Mouse (Mus musculus) hindbrain, embryonic 14.5 days (tissue): ENCODE data around the gene Olfr1120. TPM values are rescaled to one million over a fixed set of nuclear protein-coding genes. Genes with fewer than 3 reads are reported as not detected.
"Not testable (repeated sequence)": the region's sequence is repeated elsewhere in the genome, so short reads cannot be mapped to it uniquely, and the experiment has no call there.

Source experiments
- ATAC-seq: fragments of 200-750 bp; cut with Nextera tagmentation; 2 replicates; pipeline ENCODE4 v1.8.0; 2017; ENCODE audit warnings: moderate number of reproducible peaks, mild to moderate bottlenecking, moderate TSS enrichment, moderate library complexity; ENCODE audit not compliant: low FRiP score
- DNase-seq: peaks from one replicate; pipeline ENCODE4 v3.0.0-alpha.2; 2015; ENCODE audit warnings: low spot score
- H3K27ac ChIP-seq: fragments of 300-500 bp; sonication (generic); 2 replicates; pipeline ENCODE4 v1.5.1; 2014; ENCODE audit warnings: mild to moderate bottlenecking, moderate library complexity
- H3K27me3 ChIP-seq: fragments of 300-500 bp; sonication (generic); 2 replicates; pipeline ENCODE4 v1.6.1; 2014; ENCODE audit warnings: mild to moderate bottlenecking, low read length, mixed read lengths; ENCODE audit not compliant: control insufficient read depth, insufficient read depth
- H3K36me3 ChIP-seq: fragments of 300-500 bp; sonication (generic); replicated peaks from 2 replicates; pipeline ENCODE4 v1.6.1; 2014; ENCODE audit not compliant: control insufficient read depth, insufficient read depth
- H3K4me1 ChIP-seq: fragments of 300-500 bp; sonication (generic); replicated peaks from 2 replicates; pipeline ENCODE4 v1.6.1; 2014; ENCODE audit warnings: antibody characterized with exemption, low read length, mixed read lengths; ENCODE audit not compliant: control insufficient read depth, insufficient read depth
- H3K4me2 ChIP-seq: fragments of 300-500 bp; sonication (generic); replicated peaks from 2 replicates; pipeline ENCODE4 v1.6.1; 2014; ENCODE audit warnings: mild to moderate bottlenecking, moderate library complexity
- H3K4me3 ChIP-seq: fragments of 300-500 bp; sonication (generic); replicated peaks from 2 replicates; pipeline ENCODE4 v1.5.1; 2014; ENCODE audit warnings: mild to moderate bottlenecking, low read length
- H3K9ac ChIP-seq: fragments of 300-500 bp; sonication (generic); 2 replicates; pipeline ENCODE4 v1.6.1; 2014
- H3K9me3 ChIP-seq: fragments of 300-500 bp; sonication (generic); 2 replicates; pipeline ENCODE4 v1.6.1; 2016; ENCODE audit warnings: low read length; ENCODE audit not compliant: control insufficient read depth
- WGBS: fragments of 180-500 bp; shearing (Covaris S2); extraction: QIAGEN DNeasy Blood & Tissue Kit; methylation state at CpG from one replicate; pipeline ENCODE4 v1.1.7; 2014; 5-methylcytosine and 5-hydroxymethylcytosine counted together
- polyA plus RNA-seq: library from polyadenylated mRNA; unstranded; fragments of >200 nt; fragmentation: Nextera tagmentation; extraction: Ambion mirVana; gene quantifications from 2 replicates; pipeline ENCODE4 v1.2.1, GENCODE M21; 2014

The Olfr1120 gene
- not detected in 2 replicates for polyA plus RNA-seq

DNA sequence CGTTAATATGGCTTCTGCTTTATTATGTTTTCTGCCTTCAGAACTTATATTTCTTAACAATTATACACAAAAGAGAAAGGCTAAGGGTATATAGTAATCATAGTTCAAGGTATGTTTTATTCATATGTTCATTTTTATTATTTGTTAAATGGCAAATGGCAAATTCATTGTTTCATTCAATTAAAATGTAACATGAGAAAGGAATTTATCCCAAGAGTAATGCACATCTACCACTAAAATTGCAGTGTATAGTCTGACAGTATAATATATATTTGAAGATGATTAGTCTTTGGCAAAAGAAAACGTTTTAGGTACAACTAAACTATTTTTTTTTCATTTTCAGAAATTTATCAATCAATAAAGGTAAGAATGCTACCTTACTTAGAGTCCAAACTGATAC lies at the start of gene Olfr1120:
TSS of gene Olfr1120 (plus strand) at position 301 of the 400 bp plus-strand sequence.
- Histone ChIP-seq H3K4me3 (no peak within 1 kb of the TSS), H3K36me3 (no peaks in the 10 kb centered on the region), H3K27ac (no peak within 1 kb of the TSS), H3K4me1 (no peaks in the 10 kb centered on the region), H3K4me2 (no peak within 1 kb of the TSS), H3K9me3 (no peaks in the 10 kb centered on the region), H3K9ac (no peak within 1 kb of the TSS), H3K27me3 (no peaks in the 10 kb centered on the region)
- 60% methylated on average over 2 of the region's 2 CpGs for WGBS
- DNase-seq (no peak), ATAC-seq (no peak)

DNA sequence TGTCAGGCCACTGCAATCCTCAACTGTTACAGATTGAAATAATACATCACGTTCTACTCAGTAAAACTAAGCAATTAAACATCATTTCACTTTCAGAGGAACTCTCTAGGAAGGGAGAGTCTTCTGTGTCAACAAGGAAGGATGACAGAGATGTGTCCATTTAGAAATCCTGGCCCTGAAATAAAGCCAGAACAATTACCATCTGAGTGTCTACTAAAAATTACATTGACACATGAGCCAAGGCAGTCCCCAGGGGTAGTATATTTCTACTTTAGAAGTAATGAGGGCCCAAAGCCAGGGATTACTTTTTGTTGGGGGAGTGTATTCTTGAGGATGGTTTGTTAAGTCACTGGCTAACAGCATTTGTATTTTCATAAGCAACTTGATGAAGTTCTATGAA lies 47.3 kb upstream of the Olfr1120 start, which contains the start of gene Olfr1118:
TSS of gene Olfr1118 (plus strand) at position 301 of the 400 bp plus-strand sequence.
- ATAC-seq (no peak), DNase-seq (no peak)
- H3K4me2 ChIP-seq = no peak within 1 kb of the TSS
- H3K4me1 ChIP-seq = no peaks in the 10 kb centered on the region
- H3K27ac ChIP-seq = no peak within 1 kb of the TSS
- H3K4me3 ChIP-seq = no peak within 1 kb of the TSS
- H3K27me3 ChIP-seq = no peaks in the 10 kb centered on the region
- 83% methylated on average over 1 of the region's 1 CpGs for WGBS
- H3K9ac ChIP-seq = no peak within 1 kb of the TSS
- H3K9me3 ChIP-seq = no peaks in the 10 kb centered on the region
- H3K36me3 ChIP-seq = no peaks in the 10 kb centered on the region

- not testable (repeated sequence) for H3K27me3 ChIP-seq, H3K4me1 ChIP-seq, H3K9ac ChIP-seq, H3K9me3 ChIP-seq, H3K4me2 ChIP-seq, H3K4me3 ChIP-seq, DNase-seq, H3K27ac ChIP-seq, ATAC-seq, H3K36me3 ChIP-seq
- WGBS = 91% methylated on average over 2 of the region's 2 CpGs
These were observed 5.5 kb downstream of the Olfr1120 start for GRCm38 (mm10) chr2:87360121-87360520.

DNA sequence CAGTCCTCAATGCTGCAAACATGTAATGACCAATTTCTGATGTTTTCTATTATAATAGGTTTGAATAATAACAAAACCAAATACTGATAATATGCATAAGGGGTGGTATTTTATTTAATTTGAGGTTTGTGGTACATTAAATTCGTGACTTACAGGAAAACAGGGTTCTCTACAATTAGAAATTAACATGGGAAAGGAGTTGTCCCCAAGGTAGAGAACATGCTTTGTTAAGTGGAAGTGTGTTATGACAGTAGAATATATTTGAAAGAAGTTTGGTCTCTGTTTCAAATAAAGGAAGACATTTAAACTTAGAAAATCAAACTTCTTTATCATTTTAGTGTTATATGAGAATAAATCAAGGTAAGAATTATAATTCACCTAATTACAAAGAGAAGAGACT lies 15.0 kb downstream of the Olfr1120 start, which contains the start of gene Olfr1121:
TSS of gene Olfr1121 (plus strand) at position 301 of the 400 bp plus-strand sequence.
- Histone ChIP-seq H3K4me2 (no peak within 1 kb of the TSS), H3K27ac (no peak within 1 kb of the TSS), H3K27me3 (no peaks in the 10 kb centered on the region), H3K36me3 (no peaks in the 10 kb centered on the region), H3K9me3 (no peaks in the 10 kb centered on the region), H3K9ac (no peak within 1 kb of the TSS), H3K4me3 (no peak within 1 kb of the TSS), H3K4me1 (no peaks in the 10 kb centered on the region)
- ATAC-seq = no peak
- WGBS = 46% methylated on average over 1 of the region's 1 CpGs
- DNase-seq = no peak

DNA sequence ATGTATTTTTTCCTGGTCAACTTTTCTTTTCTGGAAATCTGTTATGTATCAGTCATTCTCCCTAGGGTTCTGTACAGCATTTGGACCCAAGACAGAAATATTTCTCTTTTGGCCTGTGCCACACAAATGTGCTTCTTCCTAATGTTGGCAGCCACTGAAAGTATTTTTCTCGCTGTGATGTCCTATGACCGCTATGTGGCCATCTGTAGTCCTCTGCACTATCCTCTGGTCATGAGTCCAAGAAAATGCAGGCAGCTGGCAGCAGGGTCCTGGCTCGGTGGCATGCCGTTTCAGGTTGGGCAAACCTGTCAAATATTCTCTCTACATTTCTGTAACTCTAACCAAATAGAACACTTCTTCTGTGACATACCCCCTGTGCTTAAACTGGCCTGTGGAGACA lies 17.1 kb downstream of the Olfr1120 start:
- no peak for ATAC-seq
- Histone ChIP-seq H3K4me1 (no peaks in the 10 kb centered on the region), H3K27ac (no peak overlapping the region), H3K9ac (no peak overlapping the region), H3K27me3 (no peaks in the 10 kb centered on the region), H3K4me2 (no peak overlapping the region), H3K36me3 (no peaks in the 10 kb centered on the region), H3K9me3 (no peaks in the 10 kb centered on the region), H3K4me3 (no peak overlapping the region)
- 91% methylated on average over 4 of the region's 4 CpGs for WGBS
- no peak for DNase-seq

DNA sequence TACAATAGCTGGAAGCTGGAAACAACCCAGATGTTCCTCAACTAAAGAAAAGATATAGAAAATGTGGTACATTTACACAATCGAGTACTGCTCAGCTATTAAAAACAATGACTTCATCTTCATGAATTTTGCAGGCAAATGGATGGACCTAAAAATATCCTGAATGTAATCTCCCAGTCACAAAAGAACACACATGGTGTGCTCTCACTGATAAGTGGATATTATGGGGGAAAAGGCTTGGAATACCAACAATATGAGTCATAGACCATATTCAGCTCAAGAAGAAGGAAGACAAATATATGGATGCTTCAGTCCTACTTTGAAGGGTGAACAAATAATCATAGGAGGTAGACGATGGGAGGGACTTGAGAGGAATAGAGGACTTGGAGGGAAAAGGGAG lies 29.3 kb downstream of the Olfr1120 start:
- Histone ChIP-seq H3K27ac (no peak overlapping the region), H3K9ac (no peak overlapping the region), H3K36me3 (no peaks in the 10 kb centered on the region), H3K4me1 (no peaks in the 10 kb centered on the region), H3K4me2 (no peak overlapping the region), H3K27me3 (no peaks in the 10 kb centered on the region), H3K9me3 (no peaks in the 10 kb centered on the region), H3K4me3 (no peak overlapping the region)
- DNase-seq (no peak), ATAC-seq (no peak)
- 85% methylated on average over 2 of the region's 2 CpGs for WGBS

- no peaks in the 10 kb centered on the region for H3K9me3 ChIP-seq
- no peak within 1 kb of the TSS for H3K9ac ChIP-seq
- H3K4me1 ChIP-seq = no peaks in the 10 kb centered on the region
- WGBS = 92% methylated on average over 2 of the region's 2 CpGs
- no peak within 1 kb of the TSS for H3K27ac ChIP-seq
- no peaks in the 10 kb centered on the region for H3K27me3 ChIP-seq
- DNase-seq = no peak
- H3K4me2 ChIP-seq = no peak within 1 kb of the TSS
- no peak within 1 kb of the TSS for H3K4me3 ChIP-seq
- H3K36me3 ChIP-seq = no peaks in the 10 kb centered on the region
- ATAC-seq = no peak
These were observed 30.9 kb downstream of the Olfr1120 start, which contains the start of gene Olfr1122 for GRCm38 (mm10) chr2:87385549-87385948. Olfr1122 (plus strand) TSS chr2:87385849.

DNA sequence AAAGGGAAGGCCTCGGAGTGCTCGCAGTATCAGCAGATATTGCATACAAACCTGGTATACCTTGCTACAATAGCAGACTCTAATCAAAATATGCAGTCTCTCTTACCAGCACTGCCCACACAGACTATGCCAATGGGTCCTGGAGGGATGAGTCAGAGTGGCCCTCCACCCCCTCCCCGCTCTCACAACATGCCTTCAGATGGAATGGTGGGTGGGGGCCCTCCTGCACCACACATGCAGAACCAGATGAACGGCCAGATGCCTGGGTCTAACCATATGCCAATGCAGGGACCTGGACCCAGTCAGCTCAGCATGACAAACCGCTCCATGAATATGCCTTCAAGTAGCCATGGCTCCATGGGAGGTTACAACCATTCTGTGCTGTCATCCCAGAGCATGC lies 39.0 kb downstream of the Olfr1120 start:
- H3K4me1 ChIP-seq, H3K27ac ChIP-seq, H3K9me3 ChIP-seq, H3K4me3 ChIP-seq, H3K27me3 ChIP-seq, H3K9ac ChIP-seq, H3K36me3 ChIP-seq, DNase-seq, H3K4me2 ChIP-seq: not testable (repeated sequence)
- WGBS = 91% methylated on average over 5 of the region's 5 CpGs
- ATAC-seq = peak; percentile 37; the same call in 1 of the 2 replicates

DNA sequence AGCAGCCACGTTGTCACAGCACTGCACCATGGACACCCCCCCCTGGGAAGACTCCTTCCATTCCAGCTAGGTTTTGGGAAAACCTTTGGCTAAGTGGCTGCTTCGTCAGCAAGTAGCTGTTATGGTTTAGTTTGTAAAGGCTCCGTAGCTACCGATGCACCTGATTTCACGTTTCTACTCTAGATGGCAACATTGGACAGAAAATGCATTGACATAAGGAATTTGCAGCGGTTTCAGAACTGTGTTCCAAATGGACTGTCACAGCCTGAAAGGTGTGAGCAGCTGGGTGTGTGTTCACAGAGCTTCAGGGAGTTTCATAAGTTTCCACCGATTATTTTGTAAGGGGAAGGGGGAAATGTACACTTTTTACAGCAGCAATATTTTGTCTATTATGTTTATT lies 40.1 kb downstream of the Olfr1120 start:
- not testable (repeated sequence) for ATAC-seq, H3K9me3 ChIP-seq, H3K27me3 ChIP-seq, H3K9ac ChIP-seq, H3K4me2 ChIP-seq, H3K36me3 ChIP-seq, H3K27ac ChIP-seq, H3K4me3 ChIP-seq, H3K4me1 ChIP-seq
- WGBS = 79% methylated on average over 7 of the region's 7 CpGs
- peak; percentile 30 for DNase-seq
